Mouse (Mus musculus): Measurements from ENCODE around the gene Atxn7l3. TPM values are rescaled to one million over a fixed set of nuclear protein-coding genes. Genes with fewer than 3 reads are reported as not detected.

Gene Atxn7l3
- polyA plus RNA-seq, 1 experiment, result 84.9 TPM

DNA sequence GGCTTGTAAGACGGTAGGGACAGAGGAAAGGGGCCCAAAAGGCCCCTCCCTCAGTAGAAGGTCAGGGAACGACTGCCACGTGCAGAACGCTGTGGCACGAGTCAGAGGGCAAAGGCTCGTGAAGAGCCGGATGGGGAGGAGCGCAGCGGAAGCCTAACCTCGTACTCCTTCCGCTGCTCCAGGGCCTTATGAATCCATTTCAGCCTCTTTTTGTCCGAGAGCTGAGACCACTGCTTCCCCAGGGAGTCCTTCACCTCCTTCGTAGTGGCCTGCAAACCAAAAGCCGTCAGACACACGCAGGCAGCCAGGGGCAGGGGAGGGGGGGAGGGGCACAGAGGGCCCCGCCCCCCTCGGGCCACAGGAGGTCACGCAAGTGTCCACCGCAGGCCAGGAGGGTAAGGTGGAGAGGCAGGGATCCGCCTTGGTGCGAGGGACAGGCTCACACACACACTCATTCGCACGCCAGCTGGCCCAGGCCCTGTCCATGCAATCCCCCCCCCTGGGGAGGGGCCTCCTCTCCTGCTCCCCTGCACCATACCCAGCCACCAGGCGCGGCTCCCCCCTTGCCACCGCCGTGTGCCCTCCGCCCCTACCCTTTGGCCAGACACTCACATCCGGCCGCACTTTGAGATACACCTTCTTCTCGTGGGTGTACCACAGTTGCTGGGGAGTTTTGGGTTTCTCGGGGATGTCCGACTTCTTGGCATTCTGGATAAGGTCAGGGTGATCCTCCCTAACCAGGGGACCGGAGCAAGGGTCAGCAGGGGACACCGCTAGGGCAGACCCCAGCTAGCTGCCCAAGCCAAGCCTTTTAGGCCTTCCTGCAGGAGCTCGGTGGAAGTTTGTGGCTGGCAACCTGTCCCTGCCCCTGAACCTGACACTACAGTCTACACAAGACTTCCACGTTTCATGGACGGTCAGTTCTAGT, 14.6 kb upstream of the Atxn7l3 start:
- TF ChIP-seq GATA1 (IDR thresholded peaks at IDR 0.05; ENCODE audit: low read length), result no peak

- TF ChIP-seq GATA1 (IDR thresholded peaks at IDR 0.05; ENCODE audit: low read length), result no peak
Measured at GRCm38 (mm10) chr11:102309821-102310617, 13.6 kb upstream of the Atxn7l3 start.

DNA sequence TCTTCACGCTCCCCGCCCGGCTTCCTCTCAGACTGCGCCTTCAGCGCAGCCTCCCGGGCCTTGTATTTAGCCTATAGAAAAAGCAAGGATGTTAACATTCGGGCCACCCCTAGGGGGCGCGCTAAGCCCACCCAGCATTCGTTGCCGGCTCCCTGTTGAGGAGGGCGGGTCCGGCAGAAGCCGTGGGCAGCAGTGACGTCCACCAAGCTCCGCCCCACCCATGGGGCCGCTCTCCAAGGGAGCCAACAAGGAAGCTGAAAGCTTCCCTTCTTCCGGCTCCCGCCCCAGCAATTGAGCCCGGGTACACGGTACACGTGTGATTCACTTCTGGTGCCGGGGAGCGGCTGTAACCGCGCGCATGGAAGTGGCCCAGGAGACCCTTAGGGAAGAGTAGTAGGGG, 12.5 kb upstream of the Atxn7l3 start:
- TF ChIP-seq GATA1 (IDR thresholded peaks at IDR 0.05; ENCODE audit: low read length), result no peak

GRCm38 (mm10) chr11:102308104-102308503, 11.7 kb upstream of the Atxn7l3 start:
- TF ChIP-seq GATA1 (IDR thresholded peaks at IDR 0.05; ENCODE audit: low read length), result no peak

- TF ChIP-seq GATA1 (IDR thresholded peaks at IDR 0.05; ENCODE audit: low read length), result no peak
Measured at GRCm38 (mm10) chr11:102305359-102305758, 8.9 kb upstream of the Atxn7l3 start.

- TF ChIP-seq GATA1 (IDR thresholded peaks at IDR 0.05; ENCODE audit: low read length), result no peak
Measured at GRCm38 (mm10) chr11:102304141-102304540, 7.7 kb upstream of the Atxn7l3 start.

DNA sequence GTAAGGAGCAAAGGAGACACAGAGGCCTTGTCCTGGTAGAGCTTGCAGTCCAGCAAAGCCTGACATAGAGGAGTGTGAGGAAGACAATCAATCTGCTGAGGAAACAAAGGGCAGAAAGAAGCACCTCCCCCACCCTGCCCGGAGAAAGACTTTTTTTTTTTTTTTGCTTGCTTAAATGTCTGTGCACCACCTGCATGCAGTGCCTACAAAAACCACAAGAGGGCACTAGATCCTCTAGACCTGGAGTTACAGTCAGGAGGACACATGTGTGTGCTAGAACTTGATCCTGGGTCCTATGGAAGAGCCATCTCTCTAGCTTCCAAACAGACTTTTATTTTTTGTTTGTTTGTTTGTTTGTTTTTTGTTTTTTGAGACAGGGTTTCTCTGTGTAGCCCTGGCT, 3.4 kb upstream of the Atxn7l3 start:
- TF ChIP-seq GATA1 (IDR thresholded peaks at IDR 0.05; ENCODE audit: low read length), result no peak

DNA sequence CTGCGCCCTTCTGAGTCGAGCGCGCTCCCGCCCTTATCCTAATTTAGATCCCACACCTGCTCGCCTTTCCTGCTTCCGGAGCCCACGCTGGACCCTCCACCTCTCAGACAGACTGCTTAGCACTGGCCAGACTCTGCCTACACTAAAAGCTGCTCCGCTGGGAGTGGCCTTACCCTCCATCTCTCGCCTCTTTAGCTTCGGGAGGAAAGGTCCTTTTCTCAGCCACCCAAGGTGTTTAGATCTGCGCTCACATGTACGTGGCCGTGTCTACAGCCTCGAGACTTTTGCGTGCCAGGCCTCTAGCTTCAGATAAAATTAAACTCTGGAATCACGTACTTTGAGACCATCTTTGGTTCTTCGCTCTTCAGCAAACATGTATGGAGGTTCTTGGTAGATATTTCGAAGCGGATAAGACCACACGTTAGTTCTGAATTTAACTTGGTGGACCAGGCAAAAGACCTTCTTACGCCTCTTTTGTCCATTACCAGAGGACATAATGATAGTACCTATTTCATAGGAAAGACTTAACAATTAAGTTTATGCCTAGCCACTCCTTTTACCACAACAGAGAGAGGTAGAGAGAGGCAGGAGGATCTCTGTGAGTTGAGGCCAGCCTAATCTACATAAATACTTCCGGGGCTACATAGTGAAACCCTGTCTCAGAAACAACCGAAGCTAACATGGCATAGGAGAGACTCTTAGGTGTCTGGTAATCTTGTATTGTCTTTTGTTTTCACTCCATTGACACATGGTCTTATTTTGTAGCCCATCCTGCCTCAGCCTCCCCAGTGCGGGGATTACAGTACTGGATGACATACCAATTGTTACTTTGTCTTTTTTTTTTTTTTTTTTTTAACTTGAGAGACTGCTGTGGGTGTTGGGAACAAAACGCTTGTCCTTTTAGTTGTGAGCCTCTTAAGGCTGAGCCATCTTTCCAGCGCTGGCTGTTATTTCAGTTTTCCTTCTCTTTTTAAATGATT, 1.4 kb upstream of the Atxn7l3 start:
- TF ChIP-seq GATA1 (IDR thresholded peaks at IDR 0.05; ENCODE audit: low read length), result no peak

- TF ChIP-seq GATA1 (IDR thresholded peaks at IDR 0.05; ENCODE audit: low read length), result no peak
Measured at GRCm38 (mm10) chr11:102295598-102296471, 596 bp downstream of the Atxn7l3 start.

- TF ChIP-seq GATA1 (IDR thresholded peaks at IDR 0.05; ENCODE audit: low read length), result no peak
Measured at GRCm38 (mm10) chr11:102294887-102295597, 1.4 kb downstream of the Atxn7l3 start.

GRCm38 (mm10) chr11:102294416-102294815, 2.0 kb downstream of the Atxn7l3 start:
- TF ChIP-seq GATA1 (IDR thresholded peaks at IDR 0.05; ENCODE audit: low read length), result no peak

DNA sequence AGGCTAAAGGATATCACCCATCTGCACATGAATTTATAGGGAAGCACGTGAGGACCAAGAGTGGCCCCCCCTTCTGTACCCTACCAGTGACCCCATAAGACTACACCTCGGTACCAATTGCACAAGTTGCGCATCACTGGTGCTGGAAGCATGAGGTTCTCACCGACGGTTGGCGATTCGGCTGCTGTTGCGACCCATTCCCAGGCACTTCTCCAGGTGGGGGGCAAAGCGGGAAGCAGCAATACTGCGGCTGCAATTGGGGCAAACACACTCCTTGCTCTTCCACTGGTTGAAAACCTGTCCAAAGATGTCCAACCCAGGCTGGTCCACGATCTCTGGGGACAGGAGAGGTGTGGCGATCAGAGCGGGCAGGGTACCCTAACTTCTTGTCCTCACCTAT, 2.5 kb downstream of the Atxn7l3 start:
- no peak for TF ChIP-seq GATA1 (IDR thresholded peaks at IDR 0.05; ENCODE audit: low read length)

DNA sequence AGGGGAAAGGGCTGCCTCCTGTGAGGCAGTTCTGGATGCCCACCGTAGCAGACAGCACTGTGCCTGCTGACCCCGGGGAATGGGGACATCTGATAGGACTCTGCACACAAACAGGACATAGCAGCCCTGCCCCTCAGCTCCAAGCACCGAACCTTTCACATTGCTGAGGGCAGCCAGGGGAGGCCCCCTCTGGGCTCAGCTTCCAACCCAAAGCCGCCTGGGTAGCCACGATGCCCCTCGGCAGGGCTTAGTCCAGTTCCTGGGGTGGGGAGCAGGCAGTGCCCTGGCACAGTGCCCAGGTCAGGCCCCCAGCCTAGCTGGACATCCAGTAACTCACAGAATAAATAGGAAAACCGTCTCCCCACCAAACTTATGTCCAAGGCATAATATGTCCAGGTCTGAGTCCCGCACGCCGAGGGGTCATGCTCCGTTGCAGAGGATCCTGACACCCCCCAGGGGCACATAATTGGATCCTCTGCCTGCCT, 5.3 kb downstream of the Atxn7l3 start:
- TF ChIP-seq GATA1 (IDR thresholded peaks at IDR 0.05; ENCODE audit: low read length), result no peak
